Mouse (Mus musculus) heart, adult 2 months (tissue): ENCODE measurements around the gene Clic3. TPM values are rescaled to one million over a fixed set of nuclear protein-coding genes. Genes with fewer than 3 reads are reported as not detected.
A peak's percentile ranks its signal among the peaks of the same experiment; 100 is the strongest.

Experiments
- DNase-seq, 2 experiments: peaks; one replicate each; pipeline ENCODE4 v3.0.0; 2021
- H3K27ac ChIP-seq: fragments of 200-600 bp; 2 replicates; pipeline ENCODE4 v1.8.1; 2022
- H3K27me3 ChIP-seq: fragments of 200-500 bp; 2 replicates; pipeline ENCODE4 v1.6.1; 2012; ENCODE audit warnings: mild to moderate bottlenecking, low read length, inconsistent platforms, mixed read lengths; ENCODE audit not compliant: control insufficient read depth, insufficient read depth
- H3K36me3 ChIP-seq: fragments of 200-500 bp; 2 replicates; pipeline ENCODE4 v1.6.1; 2012; ENCODE audit warnings: low read length, inconsistent platforms; ENCODE audit not compliant: control insufficient read depth, insufficient read depth
- H3K4me1 ChIP-seq: fragments of 200-500 bp; 2 replicates; pipeline ENCODE4 v1.6.1; 2011; ENCODE audit warnings: low read length; ENCODE audit not compliant: control insufficient read depth, insufficient read depth
- H3K4me3 ChIP-seq: fragments of 200-600 bp; 2 replicates; pipeline ENCODE4 v1.8.1; 2022
- H3K79me2 ChIP-seq: fragments of 200-500 bp; replicated peaks from 2 replicates; pipeline ENCODE4 v1.6.1; 2012; ENCODE audit warnings: mild to moderate bottlenecking, inconsistent platforms, low read length, moderate library complexity, mixed read lengths; ENCODE audit not compliant: control insufficient read depth, insufficient read depth
- H3K9ac ChIP-seq: fragments of 200-500 bp; 2 replicates; pipeline ENCODE4 v1.6.1; 2012; ENCODE audit warnings: low read depth, mild to moderate bottlenecking, control low read depth, inconsistent platforms, low read length, mixed read lengths
- CTCF ChIP-seq: fragments of 200-600 bp; IDR thresholded peaks from 2 replicates; pipeline ENCODE4 v1.8.1; 2022; ENCODE audit warnings: antibody characterized with exemption, mild to moderate bottlenecking, moderate library complexity
- EP300 ChIP-seq: fragments of 200-500 bp; IDR thresholded peaks from 2 replicates; pipeline ENCODE4 v1.6.1; 2011; ENCODE audit warnings: low read depth, low read length, control low read depth; ENCODE audit not compliant: insufficient read depth
- POLR2A ChIP-seq: fragments of 200-500 bp; IDR thresholded peaks from 2 replicates; pipeline ENCODE4 v1.6.1; 2011; ENCODE audit warnings: mild to moderate bottlenecking, low read depth, low read length, control low read depth; ENCODE audit not compliant: insufficient read depth
- WGBS: fragments of 180-500 bp; shearing (Covaris S2); methylation state at CpG from one replicate; pipeline ENCODE4 v1.1.7; 2018; 5-methylcytosine and 5-hydroxymethylcytosine counted together
- intact Hi-C: fragments of 180-260 bp; cut with DNase I; formaldehyde crosslinking; loops from one replicate; pipeline ENCODE4 v1.15.1; 2025
- polyA plus RNA-seq: library from polyadenylated mRNA; depleted of rRNA; stranded (reverse); fragments of >200 nt; gene quantifications from 2 replicates; pipeline ENCODE4 v1.2.3, GENCODE M21; 2012
- total RNA-seq, 2 experiments: library from RNA; stranded (reverse); gene quantifications; 2 replicates each; pipeline ENCODE4 v1.2.3; 2021

Gene Clic3
- total and polyA plus RNA-seq, 3 experiments, result 1.4 to 7.4 (median 1.8) TPM

GRCm38 (mm10) chr2:25460551-25461309, 4.1 kb downstream of the Clic3 start, which contains the start of gene Paxx:
Paxx (minus strand) TSS chr2:25461094.
- under 1% methylated on average over 48 of the region's 48 CpGs for WGBS
- Histone ChIP-seq H3K79me2 (no peaks in the 10 kb centered on the region), H3K4me3 (peak within 1 kb of the TSS; percentile 92), H3K4me1 (peaks cover 8% of the 10 kb centered on the region), H3K27ac (peak within 1 kb of the TSS; percentile 95), H3K36me3 (no peaks in the 10 kb centered on the region), H3K9ac (peak within 1 kb of the TSS; percentile 88), H3K27me3 (no peaks in the 10 kb centered on the region)
- intact Hi-C loops, result loop anchor here (2.0 kb wide), 1 partner anchor 30 kb away; no protein-coding TSS in a partner anchor
- peak; percentile 90 to 96 for DNase-seq
- TF ChIP-seq POLR2A (peak; percentile 90), CTCF (no peak), EP300 (0 out of 2 replicates have a peak, but pooled peaks have one; percentile 8)

- peaks cover 8% of the 10 kb centered on the region for H3K4me1 ChIP-seq
- no peak for TF ChIP-seq EP300
- no peak for TF ChIP-seq CTCF
- TF ChIP-seq POLR2A, result no peak
- H3K79me2 ChIP-seq, result no peaks in the 10 kb centered on the region
- no peak for DNase-seq
- 14% methylated on average over 3 of the region's 3 CpGs for WGBS
- H3K27me3 ChIP-seq, result no peaks in the 10 kb centered on the region
- peak overlapping the region; percentile 95 for H3K27ac ChIP-seq
- H3K9ac ChIP-seq, result peak overlapping the region; percentile 65
- H3K4me3 ChIP-seq, result peak overlapping the region; percentile 92
- H3K36me3 ChIP-seq, result no peaks in the 10 kb centered on the region
- intact Hi-C loops, result loop anchor here (2.0 kb wide), 1 partner anchor 31 kb away; no protein-coding TSS in a partner anchor
Observed at GRCm38 (mm10) chr2:25461407-25461806, 4.8 kb downstream of the Clic3 start.

DNA sequence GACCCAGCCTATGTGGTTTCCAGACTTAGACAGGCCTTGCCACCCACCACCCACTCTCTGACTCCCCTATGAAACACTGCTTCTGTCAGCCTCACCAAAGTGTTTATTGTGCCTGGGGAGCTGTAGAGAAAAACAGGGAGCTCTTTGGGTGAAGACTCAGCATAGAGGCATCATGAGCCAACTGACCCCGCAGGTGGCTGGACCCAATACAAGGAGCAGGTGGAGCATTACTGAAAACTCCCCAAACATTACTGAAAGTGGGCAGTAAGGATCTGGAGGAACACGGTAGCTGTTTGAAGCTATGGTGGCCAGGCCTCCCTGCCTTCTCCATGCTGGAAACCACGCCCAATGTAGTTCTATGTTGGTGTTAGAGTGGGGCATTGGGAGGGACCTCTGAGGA, 7.0 kb downstream of the Clic3 start:
- 89% methylated on average over 3 of the region's 3 CpGs for WGBS
- no peak overlapping the region for H3K9ac ChIP-seq
- H3K36me3 ChIP-seq, result no peaks in the 10 kb centered on the region
- no peak overlapping the region for H3K27ac ChIP-seq
- no peak for TF ChIP-seq POLR2A
- no peak for TF ChIP-seq CTCF
- no peak for TF ChIP-seq EP300
- H3K79me2 ChIP-seq, result no peaks in the 10 kb centered on the region
- H3K27me3 ChIP-seq, result no peaks in the 10 kb centered on the region
- H3K4me1 ChIP-seq, result peaks cover 8% of the 10 kb centered on the region
- intact Hi-C loops, result no loop called here
- DNase-seq, result no peak
- no peak overlapping the region for H3K4me3 ChIP-seq

- H3K36me3 ChIP-seq, result no peaks in the 10 kb centered on the region
- H3K9ac ChIP-seq, result no peak overlapping the region
Observed at GRCm38 (mm10) chr2:25465256-25465655, 8.6 kb downstream of the Clic3 start.

GRCm38 (mm10) chr2:25465816-25466635, 9.4 kb downstream of the Clic3 start:
- peak in 1 of 2 experiments; percentile 49 for DNase-seq
- H3K36me3 ChIP-seq, result no peaks in the 10 kb centered on the region
- H3K4me1 ChIP-seq, result peaks cover 7% of the 10 kb centered on the region
- TF ChIP-seq POLR2A (no peak), EP300 (no peak), CTCF (no peak)
- intact Hi-C loops, result no loop called here
- H3K79me2 ChIP-seq, result no peaks in the 10 kb centered on the region
- no peak overlapping the region for H3K4me3 ChIP-seq
- no peak overlapping the region for H3K27ac ChIP-seq
- 46% methylated on average over 10 of the region's 10 CpGs for WGBS
- no peaks in the 10 kb centered on the region for H3K27me3 ChIP-seq
- no peak overlapping the region for H3K9ac ChIP-seq

More at GRCm38 (mm10) chr2:25465256-25465655, 8.6 kb downstream of the Clic3 start:
- intact Hi-C loops, result no loop called here
- WGBS, result 81% methylated on average over 2 of the region's 2 CpGs
- DNase-seq, result no peak
- no peaks in the 10 kb centered on the region for H3K27me3 ChIP-seq
- no peak for TF ChIP-seq EP300
- no peak for TF ChIP-seq CTCF
- no peak for TF ChIP-seq POLR2A
- no peak overlapping the region for H3K27ac ChIP-seq
- H3K79me2 ChIP-seq, result no peaks in the 10 kb centered on the region
- H3K4me1 ChIP-seq, result peaks cover 7% of the 10 kb centered on the region
- no peak overlapping the region for H3K4me3 ChIP-seq
